Mouse (Mus musculus) intestine, postnatal 0 days (tissue): Measurements from ENCODE around the gene Nudt4. TPM values are rescaled to one million over a fixed set of nuclear protein-coding genes. Genes with fewer than 3 reads are reported as not detected.
A peak's percentile ranks its signal among the peaks of the same experiment; 100 is the strongest.

Experiments used
- ATAC-seq: fragments of 200-750 bp; cut with Nextera tagmentation; 2 replicates; pipeline ENCODE4 v1.8.0; 2017; ENCODE audit warnings: mild to moderate bottlenecking, moderate TSS enrichment, moderate library complexity
- H3K27ac ChIP-seq: fragments of 300-500 bp; sonication (generic); 2 replicates; pipeline ENCODE4 v1.5.1; 2014; ENCODE audit warnings: mild to moderate bottlenecking, low read depth, low read length, moderate library complexity
- H3K27me3 ChIP-seq: fragments of 300-500 bp; sonication (generic); replicated peaks from 2 replicates; pipeline ENCODE4 v1.6.1; 2014; ENCODE audit warnings: low read length, mixed read lengths; ENCODE audit not compliant: control insufficient read depth, insufficient read depth
- H3K36me3 ChIP-seq: fragments of 300-500 bp; sonication (generic); 2 replicates; pipeline ENCODE4 v1.6.1; 2014; ENCODE audit warnings: mild to moderate bottlenecking, moderate library complexity; ENCODE audit not compliant: control insufficient read depth, insufficient read depth
- H3K4me1 ChIP-seq: fragments of 300-500 bp; sonication (generic); replicated peaks from 2 replicates; pipeline ENCODE4 v1.6.1; 2014; ENCODE audit warnings: antibody characterized with exemption, low read length, mixed read lengths; ENCODE audit not compliant: control insufficient read depth, insufficient read depth
- H3K4me2 ChIP-seq: fragments of 300-500 bp; sonication (generic); replicated peaks from 2 replicates; pipeline ENCODE4 v1.6.1; 2014; ENCODE audit warnings: low read depth, mild to moderate bottlenecking, moderate library complexity
- H3K4me3 ChIP-seq: fragments of 300-500 bp; sonication (generic); 2 replicates; pipeline ENCODE4 v1.5.1; 2014; ENCODE audit warnings: low read depth, low read length
- H3K9ac ChIP-seq: fragments of 300-500 bp; sonication (generic); 2 replicates; pipeline ENCODE4 v1.6.1; 2014; ENCODE audit warnings: mild to moderate bottlenecking, low read depth, low read length
- H3K9me3 ChIP-seq: fragments of 300-500 bp; sonication (generic); 2 replicates; pipeline ENCODE4 v1.6.1; 2016; ENCODE audit warnings: mixed run types; ENCODE audit not compliant: control insufficient read depth
- CTCF ChIP-seq: sonication (generic); IDR thresholded peaks from 2 replicates; pipeline ENCODE4 v1.5.1; 2016; ENCODE audit warnings: low read depth, mild to moderate bottlenecking, control low read depth, antibody characterized with exemption, moderate library complexity
- WGBS: fragments of 180-500 bp; shearing (Covaris S2); extraction: QIAGEN DNeasy Blood & Tissue Kit; methylation state at CpG from one replicate; pipeline ENCODE4 v1.1.7; 2014; 5-methylcytosine and 5-hydroxymethylcytosine counted together
- polyA plus RNA-seq: library from polyadenylated mRNA; unstranded; fragments of >200 nt; fragmentation: Nextera tagmentation; extraction: Ambion mirVana; gene quantifications from 2 replicates; pipeline ENCODE4 v1.2.1, GENCODE M21; 2015

Nudt4 gene
- polyA plus RNA-seq, 1 experiment from 2014 or later, result 107 TPM

DNA sequence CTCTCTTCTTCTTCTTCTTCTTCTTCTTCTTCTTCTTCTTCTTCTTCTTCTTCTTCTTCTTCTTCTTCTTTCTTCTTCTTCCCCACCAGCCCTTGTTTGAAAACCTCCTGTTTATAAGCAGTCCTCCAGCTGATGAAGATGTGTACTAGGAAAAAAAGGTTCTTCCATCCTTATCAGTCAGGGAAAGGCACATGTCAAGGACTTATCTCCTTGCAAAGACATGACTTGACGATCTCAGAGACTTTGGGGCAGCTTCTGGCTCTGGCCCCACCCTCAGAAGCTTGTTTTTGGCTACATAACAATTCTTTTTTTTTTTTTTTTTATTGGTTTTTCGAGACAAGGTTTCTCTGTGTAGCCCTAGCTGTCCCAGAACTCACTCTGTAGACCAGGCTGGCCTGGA, 5.5 kb upstream of the Nudt4 start:
- Histone ChIP-seq H3K9ac (no peak overlapping the region), H3K9me3 (no peaks in the 10 kb centered on the region), H3K4me1 (no peaks in the 10 kb centered on the region), H3K27ac (no peak overlapping the region), H3K36me3 (no peaks in the 10 kb centered on the region), H3K4me2 (no peak overlapping the region), H3K27me3 (no peaks in the 10 kb centered on the region), H3K4me3 (no peak overlapping the region)
- 57% methylated on average over 2 of the region's 2 CpGs for WGBS
- TF ChIP-seq CTCF, result no peak
- ATAC-seq, result no peak

DNA sequence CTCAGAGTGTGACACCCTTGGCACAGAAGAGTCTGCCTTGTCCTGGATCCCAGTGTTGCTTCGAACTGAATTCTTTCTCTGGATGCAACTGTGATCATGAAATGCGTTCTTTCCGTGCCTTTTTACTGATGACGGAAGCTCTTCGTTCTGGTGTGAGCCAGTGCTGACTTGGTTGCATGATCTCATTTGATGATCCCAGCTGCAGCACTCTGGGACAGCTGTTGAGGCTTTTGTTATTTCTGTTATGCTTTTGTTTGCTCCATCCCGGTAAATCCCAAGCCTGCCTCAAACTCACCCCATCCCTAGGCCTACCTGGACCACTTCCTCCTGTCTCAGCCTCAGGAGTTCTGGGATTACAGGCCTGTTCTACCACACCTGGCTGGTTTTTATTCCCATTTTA, 4.1 kb upstream of the Nudt4 start:
- H3K27ac ChIP-seq, result no peak overlapping the region
- no peak overlapping the region for H3K4me3 ChIP-seq
- H3K9ac ChIP-seq, result no peak overlapping the region
- H3K4me2 ChIP-seq, result no peak overlapping the region
- TF ChIP-seq CTCF, result no peak
- no peak for ATAC-seq
- no peaks in the 10 kb centered on the region for H3K36me3 ChIP-seq
- H3K27me3 ChIP-seq, result no peaks in the 10 kb centered on the region
- H3K4me1 ChIP-seq, result no peaks in the 10 kb centered on the region
- 79% methylated on average over 6 of the region's 6 CpGs for WGBS
- H3K9me3 ChIP-seq, result no peaks in the 10 kb centered on the region

DNA sequence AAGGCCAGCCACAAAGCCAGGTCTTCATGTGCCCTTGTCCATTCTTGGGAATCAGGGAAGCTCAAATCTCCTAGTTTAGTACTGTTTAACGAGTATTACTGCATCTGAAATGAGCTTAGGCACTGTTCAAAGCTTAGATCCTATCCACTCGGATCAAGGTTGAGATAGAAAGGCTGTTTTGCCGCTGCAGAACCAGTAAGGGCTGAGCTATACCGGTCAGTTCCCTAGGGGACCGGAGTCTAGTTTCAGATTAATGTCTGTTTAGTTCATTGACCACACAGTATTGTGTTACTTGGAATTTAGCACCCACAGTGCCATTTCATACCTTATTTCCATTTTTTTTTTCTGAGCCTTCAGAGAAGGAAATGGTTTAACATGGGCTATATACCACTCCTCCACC, 3.6 kb upstream of the Nudt4 start:
- Histone ChIP-seq H3K27me3 (no peaks in the 10 kb centered on the region), H3K9me3 (no peaks in the 10 kb centered on the region), H3K4me1 (no peaks in the 10 kb centered on the region), H3K4me2 (no peak overlapping the region), H3K27ac (no peak overlapping the region), H3K4me3 (no peak overlapping the region), H3K36me3 (no peaks in the 10 kb centered on the region), H3K9ac (no peak overlapping the region)
- no peak for ATAC-seq
- no peak for TF ChIP-seq CTCF
- WGBS, result 76% methylated on average over 5 of the region's 5 CpGs

DNA sequence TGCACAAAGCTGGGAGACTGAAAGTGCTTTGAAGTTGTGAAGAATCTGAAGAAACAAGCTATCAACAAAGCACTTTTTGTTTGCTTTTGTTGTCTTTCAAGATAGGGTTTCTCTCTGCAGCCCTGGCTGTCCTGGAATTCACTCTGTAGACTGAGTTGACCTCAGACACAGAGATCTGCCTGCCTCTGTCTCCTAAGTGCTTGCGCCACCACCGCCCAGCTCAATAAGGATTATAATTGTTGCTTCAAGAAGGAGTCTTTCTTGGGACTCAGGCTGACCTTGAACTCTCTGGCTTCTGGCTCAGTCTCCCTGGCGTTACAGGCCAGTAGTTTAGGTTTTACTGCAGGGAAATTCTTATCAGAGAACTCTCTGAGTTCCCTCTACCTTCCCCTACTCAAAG, 2.8 kb upstream of the Nudt4 start:
- Histone ChIP-seq H3K9ac (no peak overlapping the region), H3K27me3 (no peaks in the 10 kb centered on the region), H3K9me3 (no peaks in the 10 kb centered on the region), H3K4me3 (no peak overlapping the region), H3K4me1 (no peaks in the 10 kb centered on the region), H3K27ac (no peak overlapping the region), H3K4me2 (no peak overlapping the region), H3K36me3 (no peaks in the 10 kb centered on the region)
- ATAC-seq, result no peak
- 82% methylated on average over 3 of the region's 3 CpGs for WGBS
- TF ChIP-seq CTCF, result no peak

- Histone ChIP-seq H3K27ac (peak overlapping the region; percentile 15; the same call in 1 of the 2 replicates), H3K4me1 (no peaks in the 10 kb centered on the region), H3K36me3 (no peaks in the 10 kb centered on the region), H3K4me2 (no peak overlapping the region), H3K4me3 (no peak overlapping the region), H3K9ac (no peak overlapping the region), H3K9me3 (no peaks in the 10 kb centered on the region), H3K27me3 (no peaks in the 10 kb centered on the region)
- ATAC-seq, result no peak
- TF ChIP-seq CTCF, result no peak
- 47% methylated on average over 14 of the region's 14 CpGs for WGBS
Observed at GRCm38 (mm10) chr10:95565156-95565854, 1.4 kb upstream of the Nudt4 start.

DNA sequence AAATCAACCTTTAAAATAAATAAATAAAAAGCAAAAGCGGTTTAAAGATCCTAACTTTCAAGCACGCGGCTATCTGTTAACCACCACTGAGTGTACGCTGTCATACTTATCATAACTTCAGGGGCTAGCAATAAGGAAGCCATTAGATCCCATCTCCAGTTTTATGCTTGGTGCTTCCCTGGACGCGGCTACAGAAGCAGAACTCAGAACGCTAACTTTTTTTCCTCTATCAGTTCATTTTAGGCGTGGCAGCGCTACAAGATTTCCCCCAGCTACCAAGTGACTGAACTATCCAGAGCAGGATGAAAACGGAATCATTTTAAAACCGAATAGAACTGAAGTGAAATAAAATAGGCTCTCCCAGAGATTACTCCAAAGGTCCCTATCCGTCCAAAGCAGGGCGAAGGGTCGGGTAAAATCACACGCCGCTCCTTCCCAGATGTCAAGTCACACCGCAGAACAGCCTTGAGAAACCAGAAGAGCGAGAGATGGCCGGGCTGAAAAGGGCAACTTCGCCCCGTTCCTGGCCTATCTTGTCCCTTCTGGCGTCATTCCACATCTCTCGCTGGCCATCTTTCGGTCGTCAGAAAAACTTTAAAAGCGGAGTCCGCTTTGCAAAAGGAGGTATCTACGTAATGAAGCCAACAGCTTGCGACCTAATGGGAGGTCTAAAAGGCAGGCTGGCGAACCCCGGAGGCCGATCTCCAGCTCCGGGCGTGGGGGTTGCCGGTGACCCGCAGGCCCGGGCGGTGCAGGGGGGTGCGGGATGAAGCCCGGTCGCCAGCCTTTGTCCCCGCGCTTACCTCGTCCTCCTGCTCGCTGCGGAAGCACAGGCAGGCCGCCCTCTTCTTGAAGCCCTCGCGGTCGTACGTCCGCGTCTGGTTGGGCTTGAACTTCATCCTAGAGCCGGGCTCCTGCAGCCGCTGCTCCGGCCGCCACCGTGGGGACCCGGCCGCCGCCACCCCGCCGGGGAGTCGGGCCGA, 796 bp downstream of the Nudt4 start:
- no peak for TF ChIP-seq CTCF
- Histone ChIP-seq H3K27ac (peak overlapping the region; percentile 94), H3K4me3 (peak overlapping the region; percentile 97), H3K9ac (peak overlapping the region; percentile 96), H3K4me1 (no peaks in the 10 kb centered on the region), H3K4me2 (peak overlapping the region; percentile 72), H3K36me3 (no peaks in the 10 kb centered on the region), H3K27me3 (no peaks in the 10 kb centered on the region), H3K9me3 (no peaks in the 10 kb centered on the region)
- WGBS, result 0% methylated on average over 58 of the region's 65 CpGs
- peak; percentile 10 for ATAC-seq
